Mouse (Mus musculus) hindbrain, postnatal 0 days (tissue): ENCODE results near the gene Gsc2. TPM values are rescaled to one million over a fixed set of nuclear protein-coding genes. Genes with fewer than 3 reads are reported as not detected.

Source experiments
- ATAC-seq: fragments of 200-750 bp; cut with Nextera tagmentation; 2 replicates; pipeline ENCODE4 v1.8.0; 2017; ENCODE audit warnings: mild to moderate bottlenecking, moderate TSS enrichment, moderate library complexity
- DNase-seq: peaks from one replicate; pipeline ENCODE4 v3.0.0-alpha.2; 2015; ENCODE audit warnings: low spot score
- H3K27ac ChIP-seq: fragments of 300-500 bp; sonication (generic); 2 replicates; pipeline ENCODE4 v1.5.1; 2014; ENCODE audit warnings: mild to moderate bottlenecking
- H3K27me3 ChIP-seq: fragments of 300-500 bp; sonication (generic); 2 replicates; pipeline ENCODE4 v1.6.1; 2014; ENCODE audit warnings: low read length, mixed read lengths; ENCODE audit not compliant: insufficient read depth
- H3K36me3 ChIP-seq: fragments of 300-500 bp; sonication (generic); 2 replicates; pipeline ENCODE4 v1.6.1; 2014; ENCODE audit warnings: low read length, mixed read lengths; ENCODE audit not compliant: insufficient read depth
- H3K4me1 ChIP-seq: fragments of 300-500 bp; sonication (generic); 2 replicates; pipeline ENCODE4 v1.6.1; 2014; ENCODE audit warnings: antibody characterized with exemption, low read length, mixed read lengths; ENCODE audit not compliant: insufficient read depth
- H3K4me2 ChIP-seq: fragments of 300-500 bp; sonication (generic); 2 replicates; pipeline ENCODE4 v1.6.1; 2014; ENCODE audit warnings: low read depth, mild to moderate bottlenecking, low read length, moderate library complexity, mixed read lengths
- H3K4me3 ChIP-seq: fragments of 300-500 bp; sonication (generic); 2 replicates; pipeline ENCODE4 v1.5.1; 2014; ENCODE audit warnings: low read length
- H3K9ac ChIP-seq: fragments of 300-500 bp; sonication (generic); replicated peaks from 2 replicates; pipeline ENCODE4 v1.6.1; 2014; ENCODE audit warnings: mild to moderate bottlenecking, low read length, moderate library complexity, mixed read lengths
- H3K9me3 ChIP-seq: fragments of 300-500 bp; sonication (generic); 2 replicates; pipeline ENCODE4 v1.6.1; 2016; ENCODE audit warnings: low read length, mixed read lengths
- CTCF ChIP-seq: IDR thresholded peaks from 2 replicates; pipeline ENCODE4 v1.5.1; 2016; ENCODE audit warnings: antibody characterized with exemption, control low read depth, low read depth
- WGBS: fragments of 180-500 bp; shearing (Covaris S2); extraction: QIAGEN DNeasy Blood & Tissue Kit; methylation state at CpG from one replicate; pipeline ENCODE4 v1.1.7; 2014; 5-methylcytosine and 5-hydroxymethylcytosine counted together
- polyA plus RNA-seq: library from polyadenylated mRNA; unstranded; fragments of >200 nt; fragmentation: Nextera tagmentation; extraction: Ambion mirVana; gene quantifications from 2 replicates; pipeline ENCODE4 v1.2.1, GENCODE M21; 2015
- total RNA-seq: library from RNA; depleted of rRNA; stranded (reverse); fragments of >200 nt; gene quantifications from 2 replicates; pipeline ENCODE4 v1.2.3, GENCODE M21; 2014; rRNA removed

The Gsc2 gene
- total and polyA plus RNA-seq, 2 experiments from 2014 or later = 0.21 to 0.76 TPM

DNA sequence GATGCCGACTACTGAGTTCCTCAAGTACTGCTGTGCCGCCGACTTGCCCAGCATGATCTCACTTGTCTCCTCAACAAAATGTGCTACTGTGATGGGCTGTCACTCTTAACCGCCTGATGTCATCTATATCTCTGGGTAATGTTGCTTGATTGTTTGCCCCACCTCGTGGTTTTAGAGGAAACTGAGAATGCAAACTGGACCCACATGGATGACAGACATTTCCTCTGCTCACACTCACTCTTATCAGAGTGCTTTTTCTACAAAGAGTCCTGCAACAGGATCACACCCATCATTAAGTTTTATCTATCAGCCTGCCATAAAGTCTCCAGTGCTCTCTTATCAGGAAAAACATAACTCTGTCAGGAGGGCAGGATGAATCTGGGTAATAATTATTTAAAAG, 43.6 kb downstream of the Gsc2 start:
- no peak for TF ChIP-seq CTCF
- Histone ChIP-seq H3K36me3 (peaks cover 14% of the 10 kb centered on the region; the same call in 1 of the 2 replicates), H3K27ac (no peak overlapping the region), H3K27me3 (no peaks in the 10 kb centered on the region), H3K9ac (no peak overlapping the region), H3K4me3 (no peak overlapping the region), H3K4me1 (no peaks in the 10 kb centered on the region), H3K4me2 (no peak overlapping the region), H3K9me3 (no peaks in the 10 kb centered on the region)
- WGBS = 89% methylated on average over 5 of the region's 5 CpGs
- DNase-seq (no peak), ATAC-seq (no peak)

GRCm38 (mm10) chr16:17865770-17866169, 49.1 kb downstream of the Gsc2 start:
- ATAC-seq = 0 out of 2 replicates have a peak, but pooled peaks have one; percentile 32

DNA sequence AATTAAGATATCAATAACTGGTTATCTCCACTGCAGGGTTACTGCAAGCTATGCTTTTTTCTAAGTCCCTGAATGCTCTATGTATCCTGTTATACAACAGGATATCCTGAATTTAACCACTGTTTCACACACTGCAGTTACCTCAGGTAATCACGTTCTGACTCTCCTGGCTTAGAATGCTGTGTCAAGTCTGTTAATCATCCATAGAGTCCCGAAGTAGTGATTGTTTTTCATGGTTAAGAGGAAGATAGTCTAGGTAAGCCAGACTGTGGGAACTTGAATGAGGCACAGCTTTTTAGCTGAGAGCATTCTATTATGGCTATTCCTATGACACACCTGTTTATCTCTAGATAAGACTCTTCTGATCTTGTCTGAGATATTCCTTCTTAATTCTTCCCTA, 49.6 kb downstream of the Gsc2 start:
- peaks cover 2% of the 10 kb centered on the region; the same call in 1 of the 2 replicates for H3K36me3 ChIP-seq
- no peaks in the 10 kb centered on the region for H3K27me3 ChIP-seq
- no peak for TF ChIP-seq CTCF
- H3K4me1 ChIP-seq = no peaks in the 10 kb centered on the region
- WGBS = 86% methylated on average over 2 of the region's 2 CpGs
- ATAC-seq (0 out of 2 replicates have a peak, but pooled peaks have one; percentile 2), DNase-seq (no peak)
- no peak overlapping the region for H3K9ac ChIP-seq
- H3K9me3 ChIP-seq = no peaks in the 10 kb centered on the region
- H3K4me2 ChIP-seq = no peak overlapping the region
- H3K4me3 ChIP-seq = no peak overlapping the region
- no peak overlapping the region for H3K27ac ChIP-seq

More at GRCm38 (mm10) chr16:17865770-17866169, 49.1 kb downstream of the Gsc2 start:
- Histone ChIP-seq H3K27me3 (no peaks in the 10 kb centered on the region), H3K36me3 (peaks cover 4% of the 10 kb centered on the region; the same call in 1 of the 2 replicates), H3K4me1 (no peaks in the 10 kb centered on the region), H3K27ac (no peak overlapping the region), H3K9ac (no peak overlapping the region), H3K4me3 (no peak overlapping the region), H3K4me2 (no peak overlapping the region), H3K9me3 (no peaks in the 10 kb centered on the region)
- no peak for TF ChIP-seq CTCF
- peak; percentile 11 for DNase-seq
- 55% methylated on average over 6 of the region's 6 CpGs for WGBS

Other genes with a start within 250 kb of the Gsc2 start
- 47.5 and 66.1 TPM in 2 replicates for gene Med15, start 182.2 kb downstream of the Gsc2 start, total RNA-seq
- 33.8 and 39.2 TPM in 2 replicates for gene Med15, start 182.2 kb downstream of the Gsc2 start, polyA plus RNA-seq
- gene Klhl22, start 155.4 kb downstream of the Gsc2 start, total RNA-seq = 176 and 190 TPM in 2 replicates
- gene Klhl22, start 155.4 kb downstream of the Gsc2 start, polyA plus RNA-seq = 69.6 and 80.5 TPM in 2 replicates
- 15.5 and 15.6 TPM in 2 replicates for gene Scarf2, start 117.8 kb downstream of the Gsc2 start, total RNA-seq
- 2.0 and 2.3 TPM in 2 replicates for gene Scarf2, start 117.8 kb downstream of the Gsc2 start, polyA plus RNA-seq
- 6.1 and 9.1 TPM in 2 replicates for gene B830017H08Rik, start 81.9 kb downstream of the Gsc2 start, total RNA-seq
- gene B830017H08Rik, start 81.9 kb downstream of the Gsc2 start, polyA plus RNA-seq = 6.3 and 6.4 TPM in 2 replicates
- gene Car15, start 76.7 kb downstream of the Gsc2 start, total RNA-seq = 3.3 and 7.0 TPM in 2 replicates
- 1.9 TPM in 2 replicates for gene Car15, start 76.7 kb downstream of the Gsc2 start, polyA plus RNA-seq
- gene Gm20518, start 23.4 kb downstream of the Gsc2 start, total RNA-seq = 0.42 and 1.3 TPM in 2 replicates
- 0.11 and 0.20 TPM in 2 replicates for gene Gm20518, start 23.4 kb downstream of the Gsc2 start, polyA plus RNA-seq
- gene Tssk1, start 20.8 kb downstream of the Gsc2 start, total RNA-seq = 0.29 TPM in 1 of 2 replicates, not detected in the other
- gene Tssk1, start 20.8 kb downstream of the Gsc2 start, polyA plus RNA-seq = 0.04 TPM in 1 of 2 replicates, not detected in the other
- gene Dgcr2, start 16.5 kb downstream of the Gsc2 start, total RNA-seq = 181 and 199 TPM in 2 replicates
- gene Dgcr2, start 16.5 kb downstream of the Gsc2 start, polyA plus RNA-seq = 83.0 and 88.8 TPM in 2 replicates
- not detected in 2 replicates for gene Tssk2, start 16.4 kb downstream of the Gsc2 start, total RNA-seq
- gene Tssk2, start 16.4 kb downstream of the Gsc2 start, polyA plus RNA-seq = not detected in 2 replicates
- gene Ess2, start 3.7 kb downstream of the Gsc2 start, total RNA-seq = 37.7 and 46.3 TPM in 2 replicates
- gene Ess2, start 3.7 kb downstream of the Gsc2 start, polyA plus RNA-seq = 38.8 and 40.8 TPM in 2 replicates
- gene Slc25a1, start 13.2 kb upstream of the Gsc2 start, total RNA-seq = 228 and 230 TPM in 2 replicates
- 150 and 151 TPM in 2 replicates for gene Slc25a1, start 13.2 kb upstream of the Gsc2 start, polyA plus RNA-seq
- not detected in 2 replicates for gene Vpreb2, start 65.4 kb upstream of the Gsc2 start, total RNA-seq
- not detected in 2 replicates for gene Vpreb2, start 65.4 kb upstream of the Gsc2 start, polyA plus RNA-seq
- 59.5 and 74.4 TPM in 2 replicates for gene Dgcr6, start 137.8 kb upstream of the Gsc2 start, total RNA-seq
- 169 and 173 TPM in 2 replicates for gene Dgcr6, start 137.8 kb upstream of the Gsc2 start, polyA plus RNA-seq
- gene Prodh, start 175.1 kb upstream of the Gsc2 start, total RNA-seq = 10.6 and 16.7 TPM in 2 replicates
- 7.4 and 8.7 TPM in 2 replicates for gene Prodh, start 175.1 kb upstream of the Gsc2 start, polyA plus RNA-seq
- 38.2 and 55.7 TPM in 2 replicates for gene Rtn4r, start 212.6 kb upstream of the Gsc2 start, total RNA-seq
- 20.4 and 23.1 TPM in 2 replicates for gene Rtn4r, start 212.6 kb upstream of the Gsc2 start, polyA plus RNA-seq